Mouse (Mus musculus) adrenal gland, postnatal 10 days (tissue): Measurements from ENCODE around the gene Kcnk4. TPM values are rescaled to one million over a fixed set of nuclear protein-coding genes. Genes with fewer than 3 reads are reported as not detected.
A peak's percentile ranks its signal among the peaks of the same experiment; 100 is the strongest.

Source experiments
- DNase-seq: peaks from one replicate; pipeline ENCODE4 v3.0.0; 2021; ENCODE audit warnings: mixed read lengths
- long read RNA-seq, 2 experiments: library from polyadenylated mRNA; stranded (forward); transcript quantifications; one replicate each; pipeline ENCODE4 v2.0.0; 2021
- total RNA-seq, 2 experiments: library from RNA; stranded (reverse); gene quantifications; 2 replicates each; pipeline ENCODE4 v1.2.3; 2021

Gene Kcnk4
- under 1 TPM; 0.30 to 0.73 TPM for total RNA-seq
- long read RNA-seq, experiment 1, partial matches to known transcripts = 0 of 1 reads
- long read RNA-seq, experiment 1, other reads (novel, unspliced or antisense) = 1 of 1 reads
- long read RNA-seq, experiment 2, partial matches to known transcripts = 0 of 1 reads
- long read RNA-seq, experiment 2, other reads (novel, unspliced or antisense) = 0 of 1 reads

- DNase-seq = no peak
Measured at GRCm38 (mm10) chr19:6934195-6934977, at the start of gene Kcnk4. Kcnk4 (minus strand) TSS chr19:6934515.

- no peak for DNase-seq
Measured at GRCm38 (mm10) chr19:6983621-6984020, 49.3 kb upstream of the Kcnk4 start.

DNA sequence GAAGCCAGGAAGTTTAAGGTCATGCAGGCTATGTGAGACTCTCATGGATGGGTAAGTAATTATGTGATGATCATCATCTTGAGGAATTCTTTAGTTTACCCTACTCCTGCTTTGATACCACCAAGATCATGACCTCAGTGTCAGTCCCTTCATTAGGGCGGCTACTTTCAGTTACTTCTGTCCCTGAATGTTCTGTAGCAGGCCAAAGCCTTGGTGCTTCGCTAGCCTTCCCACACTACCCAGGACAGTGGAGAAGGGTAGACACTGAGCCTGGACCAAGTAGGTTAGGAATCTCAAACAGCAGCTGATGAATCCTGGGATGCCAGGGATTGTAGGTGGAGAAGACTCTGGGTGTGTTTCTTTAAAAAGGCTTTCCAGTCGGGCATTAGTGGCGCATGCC, 47.1 kb upstream of the Kcnk4 start:
- DNase-seq = no peak

DNA sequence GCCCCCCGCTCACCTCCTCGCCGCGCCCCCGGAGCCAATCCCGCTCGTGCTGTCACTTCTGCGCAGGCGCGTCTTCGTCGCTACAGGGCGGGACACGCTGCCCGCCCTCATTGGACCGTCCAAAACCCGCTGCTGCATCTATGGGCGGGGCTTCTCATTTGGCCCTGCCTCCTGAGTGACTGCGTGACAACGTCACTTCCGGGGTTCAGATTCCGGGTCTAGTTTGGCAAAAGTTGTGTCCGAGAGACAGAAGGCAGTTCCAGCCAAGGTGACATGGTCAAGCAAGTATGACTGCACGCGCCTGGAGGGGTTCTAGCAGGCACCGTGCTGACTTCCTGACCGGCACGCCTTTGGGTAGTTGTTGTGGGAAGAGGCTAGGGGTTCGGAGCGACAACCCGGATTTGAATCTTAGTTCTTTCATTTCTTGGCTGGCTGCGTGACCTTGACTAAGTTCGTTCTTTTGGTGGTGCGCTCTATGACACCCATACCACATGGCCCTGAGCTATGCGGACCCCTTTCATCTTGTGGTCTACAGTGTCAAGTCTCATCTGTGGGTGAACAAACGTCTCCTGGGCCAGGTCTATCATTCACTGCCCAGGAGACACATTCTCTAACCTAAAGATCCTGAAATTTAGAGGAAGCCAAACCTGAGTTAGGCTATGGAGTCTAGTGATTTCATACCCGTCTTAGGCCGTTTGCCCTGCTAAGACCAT, 46.2 kb upstream of the Kcnk4 start, which contains the start of gene Fkbp2:
TSS of gene Fkbp2 (minus strand) at position 121 of the 713 bp plus-strand sequence.
- peak; percentile 98 for DNase-seq

- DNase-seq = peak; percentile 100
Measured at GRCm38 (mm10) chr19:6979486-6980380, 45.4 kb upstream of the Kcnk4 start.

DNA sequence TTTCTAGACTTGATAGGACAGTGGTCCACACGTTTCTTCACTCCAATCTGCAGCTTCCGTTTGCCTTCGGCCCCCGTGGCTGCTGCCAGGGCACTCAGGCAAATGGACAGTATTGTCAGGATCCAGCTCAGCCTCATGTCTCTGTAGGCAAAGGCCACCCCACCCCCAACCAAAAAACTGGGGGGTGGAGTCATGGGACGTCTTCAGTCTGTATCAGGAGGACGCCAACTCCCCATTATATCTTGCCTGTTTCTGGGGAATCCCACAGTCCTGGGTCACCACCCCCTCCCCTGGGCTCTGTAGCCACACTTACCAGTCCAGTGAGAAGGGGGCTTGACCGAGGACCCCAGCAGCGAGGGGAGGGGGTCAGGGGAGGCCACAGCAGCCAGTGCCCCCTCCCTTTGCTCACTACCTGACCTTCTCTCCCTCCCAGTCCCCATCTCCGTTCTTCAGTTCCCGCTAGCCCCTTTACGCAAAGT, 44.7 kb upstream of the Kcnk4 start:
- DNase-seq = peak; percentile 64

GRCm38 (mm10) chr19:6978639-6978974, 44.3 kb upstream of the Kcnk4 start:
- DNase-seq = no peak

DNA sequence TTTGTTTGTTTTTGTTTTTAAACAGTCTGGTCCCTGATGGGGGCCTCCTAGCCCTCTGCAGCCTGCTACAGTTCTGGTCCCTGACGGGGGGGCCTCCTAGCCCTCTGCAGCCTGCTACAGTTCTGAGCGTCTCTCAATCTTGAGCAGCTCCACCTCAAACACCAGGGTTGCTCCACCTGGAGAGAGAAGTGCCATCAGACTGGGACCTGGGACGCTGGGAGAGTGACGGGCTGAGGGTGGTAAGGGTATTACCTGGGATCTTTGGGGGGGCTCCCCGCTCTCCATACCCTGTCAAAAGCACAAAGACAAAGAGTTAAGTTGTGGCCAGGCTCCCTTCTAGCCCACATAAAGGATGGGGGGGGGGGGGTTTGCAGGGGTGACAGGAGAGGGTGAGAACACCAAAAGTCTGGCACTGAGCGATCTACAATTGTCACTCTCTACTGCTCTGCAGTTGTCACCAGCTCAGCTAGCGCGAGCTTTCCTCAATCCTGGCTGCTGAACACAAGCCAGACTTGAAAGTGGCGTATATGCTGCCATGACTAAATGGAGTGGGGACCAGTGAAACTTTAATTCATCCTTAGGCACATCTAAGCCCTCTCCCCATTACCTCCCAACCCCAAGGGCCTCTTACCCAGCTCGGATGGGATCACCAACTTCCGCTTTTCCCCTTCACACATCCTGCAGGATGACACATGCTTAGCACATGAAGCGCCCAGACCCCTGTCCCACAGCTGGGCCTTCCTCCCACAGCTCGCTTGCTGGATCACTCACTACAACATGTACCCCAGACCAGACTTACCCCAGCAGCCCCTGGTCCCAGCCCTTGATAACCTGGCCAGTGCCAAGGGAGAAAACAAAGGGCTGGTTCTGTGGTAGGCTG, 43.7 kb upstream of the Kcnk4 start:
- no peak for DNase-seq

DNA sequence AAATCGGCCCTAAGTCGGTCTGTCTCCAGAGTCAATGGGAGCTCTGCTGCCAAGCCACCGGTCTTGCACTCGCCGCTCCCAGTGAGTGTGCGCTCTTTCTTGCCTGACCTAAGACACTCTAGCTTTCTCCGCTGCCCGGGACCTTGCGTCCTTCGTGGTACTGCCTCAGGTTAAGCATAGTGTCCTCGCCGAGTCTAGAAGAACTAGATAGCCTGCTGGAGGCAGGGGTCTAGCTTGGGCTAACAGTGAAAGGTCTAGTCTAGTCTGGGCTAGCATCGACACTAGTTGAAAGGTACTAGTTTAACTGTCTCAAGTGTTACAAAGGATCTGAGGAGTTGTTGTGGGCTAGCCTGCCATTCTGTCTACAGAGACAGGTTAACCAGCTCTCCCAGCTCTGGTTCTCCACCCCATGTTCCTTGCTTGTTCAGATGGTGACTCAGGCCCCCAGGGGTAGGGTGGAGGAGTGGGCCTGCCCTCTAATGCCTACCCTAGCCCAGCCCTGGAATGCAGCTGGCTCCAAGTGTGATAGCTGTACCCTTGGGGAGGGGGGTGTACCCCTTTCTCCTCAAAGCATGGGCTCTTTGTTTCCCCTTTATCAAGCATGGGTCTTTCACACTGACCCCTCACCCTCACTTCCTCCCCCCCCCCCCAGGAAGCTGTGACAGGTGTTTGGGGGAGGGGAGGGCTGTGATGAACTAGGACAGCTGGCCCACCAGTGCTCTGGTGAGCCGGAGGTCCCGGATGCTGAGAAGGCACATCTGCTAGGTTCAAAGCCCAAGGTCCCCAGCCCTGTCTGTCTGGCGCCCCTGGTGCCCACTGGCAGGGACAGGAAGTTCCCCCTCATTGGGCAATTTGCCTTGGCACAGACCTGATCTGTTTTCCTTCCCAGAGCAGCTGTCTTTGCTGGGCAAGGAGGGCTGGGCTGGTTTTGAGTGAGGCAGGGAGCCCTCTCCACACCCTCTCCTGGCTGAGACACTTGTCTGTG, 41.5 kb upstream of the Kcnk4 start, which contains the start of gene Plcb3:
TSS of gene Plcb3 (minus strand) at position 934 of the 985 bp plus-strand sequence.
- DNase-seq = peak; percentile 84

DNA sequence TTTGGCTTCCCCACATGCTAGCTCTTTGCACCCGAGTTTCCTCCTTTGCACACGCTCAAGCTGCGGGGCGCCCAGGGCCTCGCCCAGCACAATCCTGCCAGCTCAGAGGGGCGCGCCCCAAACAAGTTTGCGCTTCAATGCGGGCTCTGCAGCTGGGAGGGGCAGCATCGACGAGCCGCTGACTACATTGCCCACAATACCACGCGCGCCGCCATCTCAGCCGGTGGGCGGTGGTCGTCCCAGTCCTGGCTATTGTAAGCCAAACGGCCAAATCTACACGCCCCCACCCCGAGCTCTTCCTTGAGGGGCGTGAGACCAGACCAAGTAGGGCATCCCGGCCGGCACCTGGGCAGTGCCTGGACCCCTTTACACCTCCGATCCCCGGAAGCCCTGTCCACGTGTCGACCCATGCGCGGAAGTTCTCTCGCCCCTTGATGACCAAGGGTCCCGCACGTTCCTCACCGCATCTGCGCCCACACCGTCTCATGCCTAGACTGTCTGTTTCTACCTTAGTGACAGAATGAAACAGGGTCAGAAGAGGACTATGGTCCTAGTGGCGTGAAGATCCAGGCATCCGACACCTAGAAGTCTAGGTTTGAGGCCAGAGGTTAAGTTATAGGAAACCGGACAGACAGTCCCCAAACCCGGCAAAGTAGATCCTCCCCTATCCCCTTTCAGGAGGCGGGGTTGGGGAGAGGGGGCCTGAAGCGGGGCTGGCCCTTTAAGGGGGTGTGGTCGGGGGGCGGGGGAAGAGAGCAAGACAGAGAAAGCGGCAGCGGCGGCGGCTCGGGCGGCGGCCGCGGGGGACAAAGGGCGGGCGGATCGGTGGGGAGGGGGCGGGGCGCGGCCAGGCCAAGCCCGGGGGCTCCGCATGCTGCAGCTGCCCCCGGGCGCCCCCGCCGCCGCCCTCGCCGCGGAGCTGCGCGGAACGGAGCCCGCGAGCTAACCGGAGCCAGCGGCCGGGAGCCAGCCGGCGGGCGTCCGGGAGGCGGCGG, 40.2 kb upstream of the Kcnk4 start, which contains the start of gene Ppp1r14b:
TSS of gene Ppp1r14b (plus strand) at position 758 of the 995 bp plus-strand sequence.
- DNase-seq = peak; percentile 91

- no peak for DNase-seq
Measured at GRCm38 (mm10) chr19:6973581-6974190, 39.4 kb upstream of the Kcnk4 start.

- DNase-seq = no peak
Measured at GRCm38 (mm10) chr19:6972247-6972917, 38.1 kb upstream of the Kcnk4 start.

DNA sequence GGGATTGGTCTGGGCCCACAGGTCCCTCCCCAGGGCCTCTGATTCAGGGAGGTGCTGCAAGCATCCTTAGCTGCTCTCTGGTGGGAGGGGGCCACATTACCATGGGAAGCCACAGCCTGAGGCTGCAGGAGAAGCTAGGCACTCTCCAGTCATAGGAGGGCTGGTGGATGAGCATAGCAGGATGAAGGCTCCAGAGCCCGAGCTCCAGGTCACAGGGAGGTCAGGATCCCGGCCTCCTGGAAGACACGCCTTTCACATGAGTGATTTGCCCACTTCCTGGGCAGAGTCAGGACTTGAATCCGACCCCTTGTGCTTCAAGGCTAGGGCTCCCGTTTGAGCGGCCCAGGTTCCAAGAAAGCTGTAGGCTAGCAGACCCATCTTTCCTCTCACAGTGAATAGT, 37.3 kb upstream of the Kcnk4 start:
- no peak for DNase-seq

DNA sequence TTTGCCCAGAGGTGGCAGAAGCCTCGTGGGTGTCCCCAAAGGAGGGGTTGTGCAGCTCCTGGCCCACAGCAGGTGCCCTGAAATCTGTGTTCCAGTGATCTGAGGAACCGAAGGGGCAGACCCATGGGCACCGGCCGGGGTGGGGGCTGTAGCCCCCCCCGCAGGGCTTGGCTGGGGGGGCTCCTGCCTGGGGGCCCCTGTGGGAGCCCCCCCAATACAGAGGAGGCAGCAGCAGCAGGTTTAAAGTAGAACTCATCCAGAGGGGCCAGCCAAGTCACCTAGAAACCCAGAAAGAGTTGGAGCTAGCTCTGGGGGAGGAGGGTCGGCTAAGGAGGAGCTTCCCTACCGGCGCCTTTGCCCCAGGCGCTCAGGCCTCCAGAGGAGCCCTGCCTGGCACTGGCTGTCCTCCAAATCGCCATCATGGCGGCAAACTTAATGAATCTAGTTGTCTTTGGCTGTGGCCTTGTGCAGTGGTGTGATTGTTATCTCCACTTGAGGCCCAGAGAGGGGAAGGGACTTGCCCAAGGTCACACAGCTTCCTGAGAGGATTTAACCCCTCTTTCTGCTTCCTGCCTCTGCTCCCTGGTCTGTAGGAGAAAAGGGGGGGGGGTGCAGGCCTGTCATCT, 36.3 kb upstream of the Kcnk4 start:
- peak; percentile 74 for DNase-seq

GRCm38 (mm10) chr19:6969665-6970381, 35.5 kb upstream of the Kcnk4 start:
- peak; percentile 93 for DNase-seq

DNA sequence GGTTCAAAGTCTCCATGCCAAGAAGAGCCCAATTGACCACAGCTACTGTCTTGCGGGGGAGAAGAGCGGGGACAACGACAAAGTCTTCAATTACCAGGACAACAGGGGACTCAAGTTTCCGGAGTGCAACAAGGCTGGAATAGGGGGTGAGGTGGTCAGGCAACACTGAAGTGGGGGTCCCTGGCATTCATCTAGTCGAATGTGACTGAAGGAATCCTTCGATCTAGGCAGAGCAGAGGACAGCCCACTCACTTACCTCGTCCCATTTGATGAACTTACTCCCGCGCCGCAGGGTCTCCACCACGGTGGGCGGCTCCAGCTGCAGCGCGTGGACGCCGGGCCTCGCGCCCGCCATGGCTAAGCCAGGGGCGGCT, 35.0 kb upstream of the Kcnk4 start:
- no peak for DNase-seq
